Mouse (Mus musculus) left cerebral cortex, adult 9 months (tissue): ENCODE measurements at regions not wholly inside any gene's neighbourhood (a gene's known extent, or its start where the extent isn't known, plus 50 kb on each side); places are given as distances from the start of the nearest gene placed in this dataset.
A peak's percentile ranks its signal among the peaks of the same experiment; 100 is the strongest.

Experiments
- DNase-seq, 2 experiments: peaks; one replicate each; pipeline ENCODE4 v3.0.0; 2022; ENCODE audit warnings: low spot score in 2 of 2

GRCm38 (mm10) chr12:35429473-35429872 lies 105.4 kb downstream of the Ahr start:
- DNase-seq, result peak; percentile 5 to 13

DNA sequence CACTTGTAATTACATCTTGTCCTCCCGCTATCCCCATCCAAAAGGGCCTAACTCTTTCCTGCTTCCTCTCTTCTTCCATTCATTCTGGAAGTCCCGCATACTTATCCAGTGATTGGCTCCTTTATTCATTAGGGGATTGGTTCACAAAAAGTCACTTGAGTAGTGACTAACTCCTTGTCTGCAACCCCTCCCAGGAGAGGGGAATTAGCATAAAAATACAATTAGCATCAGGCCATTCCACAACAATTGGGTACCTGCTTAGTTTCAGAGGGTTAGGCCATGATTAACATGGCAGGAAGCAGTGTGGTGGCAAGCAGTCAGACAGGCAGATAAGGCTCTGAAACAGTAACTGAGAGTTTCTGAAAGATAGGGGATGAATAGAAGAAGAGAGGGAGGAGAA lies 115.6 kb downstream of the Ahr start:
- no peak for DNase-seq

DNA sequence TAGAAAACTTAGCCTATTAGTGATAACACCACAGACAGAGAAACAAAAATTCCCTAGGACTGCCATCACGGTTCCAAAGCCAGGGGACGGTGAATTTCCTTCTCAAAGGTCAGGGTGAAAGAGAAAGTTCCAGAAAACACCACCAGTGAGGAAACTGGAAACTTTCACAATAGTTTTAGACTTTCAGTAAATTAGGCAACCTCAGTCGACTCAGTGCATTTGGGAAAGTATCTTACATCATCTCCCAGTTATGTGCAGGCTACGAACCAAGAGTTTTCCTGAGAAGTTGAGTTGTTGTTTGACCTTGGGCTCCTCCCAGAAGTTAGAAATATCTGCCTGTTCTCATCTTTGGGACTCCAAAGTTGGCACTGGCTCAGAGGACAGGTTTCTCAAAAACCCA lies 116.9 kb downstream of the Ahr start:
- DNase-seq, result no peak

DNA sequence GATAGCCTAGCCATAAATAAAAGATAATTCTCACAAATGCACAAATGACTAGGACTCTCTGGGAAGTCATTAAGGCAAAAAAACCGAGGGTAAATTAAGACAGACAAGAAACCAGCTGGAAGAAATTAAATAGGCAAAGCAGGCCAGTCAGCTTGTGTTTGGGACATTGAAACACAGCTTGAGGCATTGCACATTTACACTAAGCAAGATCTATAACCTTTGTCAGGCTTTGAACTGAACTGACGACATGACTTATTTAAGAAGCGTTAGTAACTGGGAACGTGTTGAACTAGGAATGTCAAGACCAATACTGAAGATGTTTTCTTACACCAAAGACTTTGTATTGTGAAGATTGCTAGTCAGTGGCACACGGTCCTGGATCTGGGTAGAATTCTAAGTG lies 118.3 kb downstream of the Ahr start:
- DNase-seq, result no peak

DNA sequence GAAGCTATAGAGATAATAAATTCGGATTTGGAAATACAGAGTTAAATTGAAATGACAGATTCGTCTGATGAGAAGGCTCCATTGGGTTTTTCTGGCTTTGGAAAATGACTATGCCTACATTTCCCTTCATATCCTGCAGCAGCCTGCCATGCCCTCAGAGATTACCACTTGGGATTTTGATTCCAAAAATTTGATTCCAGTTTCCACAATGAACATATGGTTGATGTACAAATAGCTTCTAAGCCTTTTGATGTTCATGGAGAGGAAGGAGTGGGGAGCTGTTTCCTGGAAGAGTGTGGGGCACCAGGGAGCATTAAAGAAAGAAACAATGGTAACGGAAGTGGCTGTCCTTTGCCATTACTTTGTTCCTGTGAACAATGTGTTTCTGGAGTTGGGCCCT lies 122.1 kb downstream of the Ahr start:
- no peak for DNase-seq

GRCm38 (mm10) chr12:35408461-35408860 lies 126.4 kb downstream of the Ahr start:
- DNase-seq, result no peak

DNA sequence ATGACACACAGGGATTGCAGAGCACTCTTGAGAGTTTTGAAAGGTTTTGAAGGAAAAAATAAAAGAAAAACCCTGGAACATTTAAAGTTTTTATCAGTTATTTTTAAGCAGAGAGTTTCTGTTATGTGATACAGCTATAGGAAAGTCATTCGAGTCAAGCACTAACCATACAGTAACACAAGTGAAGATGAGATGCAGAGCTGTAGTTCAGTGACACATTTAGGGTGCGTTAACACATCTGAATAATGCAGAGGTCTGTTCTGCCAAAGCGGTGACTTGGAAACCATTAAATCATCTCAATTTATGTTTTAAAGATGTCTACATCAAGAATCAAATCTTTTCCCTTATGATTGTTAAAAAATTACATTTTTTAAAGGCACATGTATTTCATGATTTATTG lies 126.8 kb downstream of the Ahr start:
- DNase-seq, result no peak

GRCm38 (mm10) chr12:35401853-35402252 lies 133.0 kb downstream of the Ahr start:
- no peak for DNase-seq

DNA sequence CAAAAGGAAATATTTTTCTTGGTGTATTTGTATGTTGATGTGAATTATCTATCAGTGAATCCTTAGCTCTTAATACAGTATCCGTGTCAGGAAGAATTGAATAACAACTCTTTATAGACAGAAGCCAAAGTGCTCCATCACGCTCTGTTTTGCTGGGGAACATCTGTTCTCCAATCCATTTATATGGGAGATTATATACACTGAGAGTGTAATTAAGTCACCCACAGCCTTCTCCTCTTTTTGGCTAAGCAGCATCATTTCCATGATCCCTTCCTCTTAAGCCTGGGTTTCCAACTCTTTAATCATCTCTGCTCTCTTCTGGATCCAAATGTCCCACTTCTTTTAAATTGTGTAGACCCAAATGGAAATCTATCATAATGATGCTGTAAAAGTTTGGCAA lies 133.6 kb downstream of the Ahr start:
- no peak for DNase-seq

GRCm38 (mm10) chr12:35395211-35395610 lies 139.6 kb downstream of the Ahr start:
- no peak for DNase-seq

DNA sequence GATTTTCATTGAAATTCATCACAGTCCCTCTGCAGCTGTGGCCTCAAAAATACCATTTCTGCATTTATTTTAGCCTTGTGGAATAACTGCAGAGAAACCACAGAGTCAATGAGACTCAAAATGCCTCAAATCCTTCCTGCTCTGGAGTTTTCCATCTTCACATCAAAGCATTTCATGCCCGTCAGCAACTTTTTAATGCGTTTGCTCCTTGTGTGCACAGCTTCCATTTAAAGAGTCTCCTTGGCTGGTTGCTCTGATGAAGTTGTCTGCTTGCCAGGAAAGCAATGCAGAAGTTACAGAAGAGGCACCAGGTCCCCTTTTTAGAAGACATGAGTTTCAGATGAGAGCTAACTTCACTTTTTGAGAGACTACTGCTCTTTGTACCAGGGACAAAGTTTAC lies 142.7 kb downstream of the Ahr start:
- DNase-seq, result peak; percentile 9 to 11

DNA sequence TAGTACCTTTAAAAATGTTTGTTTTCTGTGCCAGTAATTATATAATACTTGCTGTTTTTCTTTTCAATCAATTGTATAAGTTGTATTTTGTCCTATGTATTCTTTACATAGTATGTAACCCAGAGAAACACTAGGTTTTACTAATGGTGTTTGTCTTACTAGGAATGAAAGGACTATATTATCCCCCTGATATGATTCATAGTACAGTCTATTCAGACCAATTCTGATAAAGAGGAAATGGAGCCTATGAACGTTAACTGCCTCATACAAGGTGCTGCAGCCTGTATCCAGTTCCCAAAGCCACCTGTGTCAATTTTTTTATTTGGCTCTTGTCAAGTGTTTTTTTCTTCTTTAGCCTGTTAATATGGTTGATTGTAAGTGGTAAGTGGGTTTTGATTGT lies 144.6 kb downstream of the Ahr start:
- DNase-seq, result no peak

- no peak for DNase-seq
These were observed 145.0 kb downstream of the Ahr start for GRCm38 (mm10) chr12:35389839-35390238.

- no peak for DNase-seq
These were observed 150.6 kb downstream of the Ahr start for GRCm38 (mm10) chr12:35384211-35384610.

- no peak for DNase-seq
These were observed 157.6 kb downstream of the Ahr start for GRCm38 (mm10) chr12:35377266-35377665.

DNA sequence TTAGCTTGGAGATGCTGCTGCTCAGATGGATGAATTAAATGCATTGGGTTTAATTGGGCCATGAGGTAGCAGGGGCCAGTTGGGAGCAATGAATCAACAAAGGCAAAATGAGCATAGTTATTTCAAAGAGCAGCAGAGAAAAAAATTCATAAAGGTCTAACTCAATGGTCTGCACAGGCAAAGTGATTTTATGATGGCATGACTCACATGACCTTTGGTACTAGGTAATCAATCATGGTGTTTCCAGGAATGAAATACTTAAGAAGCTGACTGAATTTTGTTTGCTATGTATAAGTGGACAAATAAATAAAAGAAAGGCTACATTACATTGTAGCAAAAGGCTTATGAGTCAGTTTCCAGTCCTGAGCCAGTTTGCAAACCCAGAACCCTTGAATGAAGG lies 158.5 kb downstream of the Ahr start:
- no peak for DNase-seq

DNA sequence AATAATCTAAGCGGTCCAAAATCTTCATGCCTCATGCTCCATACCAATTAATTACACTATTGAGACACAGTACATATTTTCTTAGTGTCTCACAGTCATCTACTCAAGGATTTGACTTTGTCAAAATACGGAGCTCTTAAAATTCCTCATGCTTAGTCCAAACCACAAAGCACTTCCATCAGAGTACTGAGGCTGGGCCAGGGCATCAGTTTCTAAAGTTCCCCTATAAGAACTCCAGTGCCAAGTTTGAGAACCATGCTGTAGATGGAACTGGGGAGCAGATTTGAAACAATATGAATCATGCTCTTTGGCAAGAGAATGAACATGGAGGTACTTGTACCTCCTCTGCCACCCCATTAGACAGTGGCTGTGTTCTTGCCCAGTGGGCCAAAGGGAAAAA lies 176.9 kb downstream of the Ahr start:
- DNase-seq, result no peak

DNA sequence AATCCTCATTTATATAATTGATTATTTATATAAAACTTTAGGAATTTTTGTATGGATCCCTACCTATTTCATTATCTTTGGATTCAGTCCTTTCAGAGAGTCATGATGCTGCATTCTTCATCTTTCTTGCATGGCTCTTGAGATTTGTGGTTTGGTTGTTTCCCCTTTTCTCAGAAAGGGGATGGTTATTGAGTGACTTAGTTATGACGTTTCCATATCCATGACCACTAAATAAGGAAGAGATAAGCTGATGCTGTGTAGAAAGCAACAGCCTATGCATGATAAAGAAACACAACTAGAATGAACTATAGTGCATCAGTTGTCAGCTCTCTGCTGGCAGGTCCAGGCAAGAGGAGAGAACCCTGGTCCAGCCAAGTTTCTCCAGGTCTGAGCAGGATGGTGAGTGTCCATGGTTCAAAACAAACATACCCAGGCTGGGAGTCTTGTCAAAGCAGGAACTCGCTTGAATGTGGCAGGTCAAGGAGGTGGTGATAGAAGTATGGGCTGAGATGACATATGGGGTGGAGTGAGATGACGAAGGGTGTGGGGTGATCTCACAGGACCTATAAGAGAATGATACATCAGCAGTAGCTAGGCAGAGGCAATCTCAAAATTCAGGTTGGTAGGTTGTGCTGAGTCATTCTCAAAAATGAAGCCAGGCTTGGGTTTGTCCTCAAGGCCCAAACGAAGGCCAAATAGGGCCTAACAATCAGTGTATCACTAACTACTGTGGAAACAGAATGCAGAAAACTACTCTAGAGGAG lies 196.5 kb downstream of the Ahr start:
- no peak for DNase-seq

DNA sequence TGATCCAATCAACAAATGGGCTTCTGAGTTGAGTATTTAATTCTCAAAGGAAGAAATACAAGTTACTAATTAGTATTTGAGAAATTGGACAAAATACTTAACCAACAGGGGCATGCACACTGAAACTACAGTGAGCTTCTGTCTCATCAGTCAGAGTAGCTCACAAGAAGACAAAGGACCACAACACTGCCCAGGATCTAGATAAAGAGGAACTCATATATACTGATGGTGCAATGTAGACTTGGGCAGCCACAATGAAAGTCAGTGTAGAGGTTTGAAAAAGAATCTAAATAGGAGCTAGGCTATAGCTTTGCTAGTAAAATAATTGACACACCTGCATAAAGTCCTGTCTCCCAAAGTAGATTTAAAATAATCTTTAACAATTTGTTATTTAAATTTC lies 198.5 kb downstream of the Ahr start:
- DNase-seq, result no peak

- no peak for DNase-seq
These were observed 200.3 kb downstream of the Ahr start for GRCm38 (mm10) chr12:35334344-35335075.

GRCm38 (mm10) chr12:35331303-35331702 lies 203.5 kb downstream of the Ahr start:
- no peak for DNase-seq

DNA sequence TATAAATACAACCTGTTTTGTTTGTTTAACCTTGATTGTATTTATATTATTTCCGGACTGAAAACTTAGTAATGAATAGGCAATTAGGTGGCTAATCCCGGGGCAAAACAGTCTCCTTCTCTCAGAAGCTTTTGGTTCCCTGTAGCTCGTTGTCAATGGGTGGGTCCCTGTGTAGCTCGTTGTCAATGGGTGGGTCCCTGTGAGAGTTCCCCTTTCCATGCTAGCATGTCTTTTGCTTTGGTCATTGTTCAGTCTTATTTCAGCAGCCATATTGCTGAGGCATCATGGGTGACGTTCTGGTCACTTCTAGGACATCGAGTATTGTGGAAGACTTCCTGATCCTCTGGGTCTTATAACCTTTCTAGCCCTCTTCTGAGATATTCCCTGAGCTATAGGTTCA lies 205.1 kb downstream of the Ahr start:
- DNase-seq, result no peak

GRCm38 (mm10) chr12:35319571-35319970 lies 215.3 kb downstream of the Ahr start:
- DNase-seq, result no peak

- no peak for DNase-seq
These were observed 217.8 kb downstream of the Ahr start for GRCm38 (mm10) chr12:35317046-35317445.
